Mouse (Mus musculus) E14TG2a.4 (cell line): ENCODE measurements around the gene Cyb561.

Source experiments
- H3K27me3 ChIP-seq: 2 replicates; pipeline ENCODE4 v1.6.1; 2014; ENCODE audit warnings: low read length, control low read depth; ENCODE audit not compliant: insufficient read depth
- H3K36me3 ChIP-seq: 2 replicates; pipeline ENCODE4 v1.6.1; 2014; ENCODE audit warnings: low read length, control low read depth; ENCODE audit not compliant: insufficient read depth
- H3K4me1 ChIP-seq: replicated peaks from 2 replicates; pipeline ENCODE4 v1.6.1; 2014; ENCODE audit warnings: low read depth, low read length, control low read depth
- H3K4me3 ChIP-seq: replicated peaks from 2 replicates; pipeline ENCODE4 v1.5.1; 2014; ENCODE audit warnings: mild to moderate bottlenecking, low read length
- H3K9me3 ChIP-seq: 2 replicates; pipeline ENCODE4 v1.6.1; 2014; ENCODE audit warnings: low read length, control low read depth
- CTCF ChIP-seq: conservative IDR thresholded peaks from 2 replicates; pipeline ENCODE4 v1.5.1; 2014; ENCODE audit warnings: low read length
- NANOG ChIP-seq: IDR thresholded peaks from 2 replicates; pipeline ENCODE4 v1.6.1; 2014; ENCODE audit warnings: borderline replicate concordance, low read length, mixed read lengths
- POU5F1 ChIP-seq: IDR thresholded peaks from 2 replicates; pipeline ENCODE4 v1.6.1; 2014; ENCODE audit warnings: low read length, borderline replicate concordance

Gene Cyb561

GRCm38 (mm10) chr11:105978232-105978631 is 25.1 kb upstream of the Cyb561 start:
- peaks cover 31% of the 10 kb centered on the region for H3K27me3 ChIP-seq
- H3K9me3 ChIP-seq, result no peaks in the 10 kb centered on the region
- TF ChIP-seq NANOG, result no peak
- TF ChIP-seq CTCF, result no peak
- no peak for TF ChIP-seq POU5F1
- H3K36me3 ChIP-seq, result no peaks in the 10 kb centered on the region
- no peak overlapping the region for H3K4me3 ChIP-seq
- peaks cover 8% of the 10 kb centered on the region; the same call in 1 of the 2 replicates for H3K4me1 ChIP-seq

GRCm38 (mm10) chr11:105975636-105976035 is 22.5 kb upstream of the Cyb561 start:
- H3K9me3 ChIP-seq, result no peaks in the 10 kb centered on the region
- H3K27me3 ChIP-seq, result peaks cover 37% of the 10 kb centered on the region
- TF ChIP-seq POU5F1 (no peak), CTCF (no peak), NANOG (no peak)
- H3K4me1 ChIP-seq, result peaks cover 18% of the 10 kb centered on the region
- H3K4me3 ChIP-seq, result no peak overlapping the region
- H3K36me3 ChIP-seq, result no peaks in the 10 kb centered on the region

GRCm38 (mm10) chr11:105975050-105975449 is 21.9 kb upstream of the Cyb561 start:
- no peaks in the 10 kb centered on the region for H3K9me3 ChIP-seq
- no peaks in the 10 kb centered on the region for H3K36me3 ChIP-seq
- H3K4me3 ChIP-seq, result no peak overlapping the region
- H3K4me1 ChIP-seq, result peaks cover 18% of the 10 kb centered on the region
- peaks cover 39% of the 10 kb centered on the region for H3K27me3 ChIP-seq
- TF ChIP-seq POU5F1 (no peak), NANOG (no peak), CTCF (no peak)

- Histone ChIP-seq H3K36me3 (no peaks in the 10 kb centered on the region), H3K4me3 (no peak overlapping the region), H3K27me3 (peaks cover 43% of the 10 kb centered on the region), H3K9me3 (no peaks in the 10 kb centered on the region), H3K4me1 (peaks cover 18% of the 10 kb centered on the region)
- TF ChIP-seq POU5F1 (no peak), CTCF (no peak), NANOG (no peak)
These were observed 21.5 kb upstream of the Cyb561 start for GRCm38 (mm10) chr11:105974593-105974992.

- Histone ChIP-seq H3K4me3 (no peak overlapping the region), H3K27me3 (peaks cover 71% of the 10 kb centered on the region), H3K36me3 (no peaks in the 10 kb centered on the region), H3K9me3 (no peaks in the 10 kb centered on the region), H3K4me1 (peaks cover 34% of the 10 kb centered on the region)
- peak; percentile 22; the same call in 1 of the 2 replicates for TF ChIP-seq CTCF
- TF ChIP-seq POU5F1, result no peak
These were observed 16.4 kb upstream of the Cyb561 start for GRCm38 (mm10) chr11:105969516-105969915.

DNA sequence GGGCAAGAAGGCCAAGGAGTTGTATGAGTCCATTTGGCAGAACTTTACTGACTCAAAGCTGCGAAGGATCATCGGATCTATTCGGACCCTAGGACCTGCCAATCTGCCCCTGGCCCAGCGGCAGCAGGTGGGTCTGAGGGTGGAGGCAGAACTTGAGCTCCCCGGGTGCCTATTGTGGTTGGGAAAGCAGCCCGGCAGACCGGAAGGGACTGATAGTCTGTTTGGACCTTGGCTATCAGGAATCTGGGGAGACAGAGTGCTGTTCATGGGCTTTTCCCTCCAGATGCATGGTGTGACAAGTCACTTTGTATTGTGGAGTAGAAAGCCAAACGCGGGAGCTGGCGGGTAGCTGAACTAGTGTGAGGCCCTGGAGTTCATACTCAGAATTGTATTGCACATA is 15.8 kb upstream of the Cyb561 start:
- Histone ChIP-seq H3K9me3 (no peaks in the 10 kb centered on the region), H3K4me1 (peaks cover 32% of the 10 kb centered on the region), H3K36me3 (no peaks in the 10 kb centered on the region), H3K4me3 (0 out of 2 replicates have a peak overlapping the region, but pooled peaks have one; percentile 84), H3K27me3 (peaks cover 69% of the 10 kb centered on the region)
- no peak for TF ChIP-seq POU5F1
- TF ChIP-seq CTCF, result no peak
- no peak for TF ChIP-seq NANOG

DNA sequence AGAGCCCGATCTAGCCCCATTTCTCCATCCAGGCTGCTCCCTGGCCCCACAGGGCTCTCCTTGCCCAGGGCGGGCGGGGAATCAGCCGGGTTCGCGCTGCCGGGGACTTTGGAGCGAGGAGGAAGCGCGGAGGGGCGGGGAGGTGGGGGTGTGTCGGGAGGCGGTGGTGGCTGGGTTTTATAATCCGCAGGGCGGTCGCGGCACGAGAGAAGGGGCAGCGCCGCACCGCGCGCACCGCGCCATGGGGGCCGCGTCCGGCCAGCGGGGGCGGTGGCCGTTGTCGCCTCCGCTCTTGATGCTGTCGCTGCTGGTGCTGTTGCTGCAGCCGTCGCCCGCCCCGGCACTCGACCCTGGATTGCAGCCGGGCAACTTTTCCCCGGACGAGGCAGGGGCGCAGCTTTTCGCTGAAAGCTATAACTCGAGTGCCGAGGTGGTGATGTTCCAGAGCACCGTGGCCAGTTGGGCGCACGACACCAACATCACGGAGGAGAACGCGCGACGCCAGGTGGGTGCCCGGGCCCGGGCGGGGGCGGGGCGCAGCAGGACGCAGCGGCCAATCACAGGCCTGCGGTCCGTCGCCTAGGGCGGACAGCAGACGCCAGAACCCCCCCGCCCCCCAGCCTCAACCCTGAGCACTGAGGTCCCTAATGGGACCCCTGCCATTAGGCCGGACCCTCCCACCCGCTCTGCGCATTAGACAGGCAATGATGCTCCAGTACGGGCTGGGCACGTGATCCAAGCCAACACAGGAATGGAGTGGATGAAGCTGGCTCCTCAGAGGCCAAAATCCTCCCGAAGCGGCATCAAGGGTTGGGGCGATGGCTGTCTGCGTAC is 14.8 kb upstream of the Cyb561 start, which contains the start of gene Ace:
Gene Ace (plus strand): TSS at position 205 of the 834 bp plus-strand sequence.
- H3K36me3 ChIP-seq, result no peaks in the 10 kb centered on the region
- H3K27me3 ChIP-seq, result peaks cover 62% of the 10 kb centered on the region
- H3K9me3 ChIP-seq, result no peaks in the 10 kb centered on the region
- H3K4me3 ChIP-seq, result peak within 1 kb of the TSS; percentile 84
- TF ChIP-seq CTCF (no peak), NANOG (no peak), POU5F1 (no peak)
- peaks cover 23% of the 10 kb centered on the region for H3K4me1 ChIP-seq

DNA sequence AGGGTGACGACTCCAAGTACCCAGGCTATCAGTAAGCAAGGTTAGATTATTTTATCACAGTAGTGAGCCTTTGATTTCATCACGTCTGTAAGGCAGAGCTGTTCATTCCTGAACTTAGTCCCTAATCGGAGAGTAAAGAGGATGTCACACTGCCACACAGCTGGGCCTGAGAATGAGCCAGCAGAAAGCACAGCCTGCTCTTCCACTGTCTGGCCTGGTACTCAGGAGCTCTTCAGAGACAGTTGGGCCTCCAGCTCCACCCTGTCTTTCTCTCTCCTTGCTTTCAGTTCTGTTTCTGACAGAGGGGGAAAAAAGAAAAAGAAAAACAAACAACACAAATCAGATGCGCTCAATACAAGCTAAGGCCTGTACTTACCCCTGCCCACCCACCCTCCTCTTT is 13.2 kb upstream of the Cyb561 start:
- no peak overlapping the region for H3K4me3 ChIP-seq
- TF ChIP-seq CTCF (no peak), NANOG (no peak), POU5F1 (no peak)

GRCm38 (mm10) chr11:105964691-105965090 is 11.6 kb upstream of the Cyb561 start:
- TF ChIP-seq NANOG (no peak), POU5F1 (no peak), CTCF (peak; percentile 77)
- peaks cover 44% of the 10 kb centered on the region for H3K27me3 ChIP-seq
- H3K4me3 ChIP-seq, result no peak overlapping the region
- H3K4me1 ChIP-seq, result peaks cover 23% of the 10 kb centered on the region
- H3K36me3 ChIP-seq, result no peaks in the 10 kb centered on the region
- no peaks in the 10 kb centered on the region for H3K9me3 ChIP-seq

More for the DNA sequence above, 13.2 kb upstream of the Cyb561 start:
- H3K4me1 ChIP-seq, result peaks cover 16% of the 10 kb centered on the region
- H3K27me3 ChIP-seq, result peaks cover 58% of the 10 kb centered on the region
- no peaks in the 10 kb centered on the region for H3K36me3 ChIP-seq
- no peaks in the 10 kb centered on the region for H3K9me3 ChIP-seq
